Mouse (Mus musculus) liver, postnatal 0 days (tissue): Measurements from ENCODE around the gene Acad11. TPM values are rescaled to one million over a fixed set of nuclear protein-coding genes. Genes with fewer than 3 reads are reported as not detected.

Experiments
- ATAC-seq: fragments of 200-750 bp; cut with Nextera tagmentation; 2 replicates; pipeline ENCODE4 v1.8.0; 2017; ENCODE audit warnings: mild to moderate bottlenecking, moderate library complexity
- DNase-seq: peaks from one replicate; pipeline ENCODE4 v3.0.0-alpha.2; 2016
- H3K27ac ChIP-seq: fragments of 300-500 bp; sonication (generic); 2 replicates; pipeline ENCODE4 v1.5.1; 2014; ENCODE audit warnings: antibody characterized with exemption, moderate library complexity, mild to moderate bottlenecking, low read depth
- H3K27me3 ChIP-seq: fragments of 300-500 bp; sonication (generic); 2 replicates; pipeline ENCODE4 v1.6.1; 2014; ENCODE audit warnings: low read length, control low read depth, mixed read lengths; ENCODE audit not compliant: insufficient read depth
- H3K36me3 ChIP-seq: fragments of 300-500 bp; sonication (generic); replicated peaks from 2 replicates; pipeline ENCODE4 v1.6.1; 2014; ENCODE audit warnings: mild to moderate bottlenecking, control low read depth, low read length, moderate library complexity, mixed read lengths; ENCODE audit not compliant: insufficient read depth
- H3K4me1 ChIP-seq: fragments of 300-500 bp; sonication (generic); 2 replicates; pipeline ENCODE4 v1.6.1; 2014; ENCODE audit warnings: antibody characterized with exemption, mild to moderate bottlenecking, control low read depth; ENCODE audit not compliant: insufficient read depth
- H3K4me2 ChIP-seq: fragments of 300-500 bp; sonication (generic); 2 replicates; pipeline ENCODE4 v1.6.1; 2014; ENCODE audit warnings: low read depth, mild to moderate bottlenecking, low read length, moderate library complexity, mixed read lengths
- H3K4me3 ChIP-seq: fragments of 300-500 bp; sonication (generic); 2 replicates; pipeline ENCODE4 v1.5.1; 2014; ENCODE audit warnings: low read depth, low read length
- H3K9ac ChIP-seq: fragments of 300-500 bp; sonication (generic); replicated peaks from 2 replicates; pipeline ENCODE4 v1.6.1; 2014; ENCODE audit warnings: mild to moderate bottlenecking, moderate library complexity
- H3K9me3 ChIP-seq: fragments of 300-500 bp; sonication (generic); 2 replicates; pipeline ENCODE4 v1.6.1; 2016; ENCODE audit warnings: mild to moderate bottlenecking, control low read depth, low read length, mixed read lengths
- CTCF ChIP-seq: sonication (generic); IDR thresholded peaks from 2 replicates; pipeline ENCODE4 v1.5.1; 2016; ENCODE audit warnings: antibody characterized with exemption, low read depth
- EP300 ChIP-seq: IDR thresholded peaks from 2 replicates; pipeline ENCODE4 v1.6.1; 2016; ENCODE audit warnings: antibody characterized with exemption, low read depth, mild to moderate bottlenecking
- WGBS: fragments of 180-500 bp; shearing (Covaris S2); extraction: QIAGEN DNeasy Blood & Tissue Kit; methylation state at CpG from one replicate; pipeline ENCODE4 v1.1.7; 2014; ENCODE audit not compliant: insufficient replicate concordance; 5-methylcytosine and 5-hydroxymethylcytosine counted together
- polyA plus RNA-seq: library from polyadenylated mRNA; unstranded; fragments of >200 nt; fragmentation: Nextera tagmentation; extraction: Ambion mirVana; gene quantifications from 2 replicates; pipeline ENCODE4 v1.2.1, GENCODE M21; 2015

Acad11 gene
- polyA plus RNA-seq, 1 experiment from 2014 or later = 105 TPM

GRCm38 (mm10) chr9:104104986-104105385, 41.8 kb downstream of the Acad11 start:
- no peaks in the 10 kb centered on the region for H3K4me1 ChIP-seq
- H3K9me3 ChIP-seq = no peaks in the 10 kb centered on the region
- no peak overlapping the region for H3K4me3 ChIP-seq
- no peak for TF ChIP-seq CTCF
- TF ChIP-seq EP300 = no peak
- no peak overlapping the region for H3K4me2 ChIP-seq
- H3K36me3 ChIP-seq = peaks cover 3% of the 10 kb centered on the region
- ATAC-seq = no peak
- H3K27ac ChIP-seq = no peak overlapping the region
- 93% methylated on average over 2 of the region's 2 CpGs for WGBS
- no peak overlapping the region for H3K9ac ChIP-seq
- H3K27me3 ChIP-seq = no peaks in the 10 kb centered on the region
- DNase-seq = no peak

GRCm38 (mm10) chr9:104106930-104107329, 43.8 kb downstream of the Acad11 start:
- H3K36me3 ChIP-seq = peaks cover 6% of the 10 kb centered on the region
- no peak overlapping the region for H3K27ac ChIP-seq
- no peak overlapping the region for H3K4me2 ChIP-seq
- WGBS = 72% methylated on average over 9 of the region's 9 CpGs
- no peak for ATAC-seq
- no peak overlapping the region for H3K4me3 ChIP-seq
- H3K27me3 ChIP-seq = no peaks in the 10 kb centered on the region
- H3K9me3 ChIP-seq = peaks cover 4% of the 10 kb centered on the region; the same call in 1 of the 2 replicates
- no peak for DNase-seq
- no peak for TF ChIP-seq CTCF
- no peak for TF ChIP-seq EP300
- no peak overlapping the region for H3K9ac ChIP-seq
- H3K4me1 ChIP-seq = no peaks in the 10 kb centered on the region

DNA sequence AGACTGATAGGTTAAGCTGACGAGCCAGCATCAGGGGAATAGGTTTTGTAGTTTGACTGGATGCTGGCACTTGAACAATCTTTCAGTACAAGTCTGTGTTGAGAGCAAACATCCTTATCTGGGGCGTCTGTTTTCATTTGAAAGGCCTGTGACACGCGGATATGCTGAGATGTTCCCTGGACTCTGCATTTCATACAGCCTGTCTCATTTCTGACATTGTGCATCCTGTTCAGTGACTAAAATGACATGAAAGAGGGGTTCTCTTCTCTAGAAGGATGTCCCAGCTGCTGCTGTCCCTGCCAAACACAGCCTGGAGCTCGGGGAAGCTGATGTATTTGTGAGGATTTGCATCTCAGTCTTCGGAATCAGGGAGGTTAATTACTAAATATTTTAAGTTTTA, 44.3 kb downstream of the Acad11 start:
- Histone ChIP-seq H3K4me1 (no peaks in the 10 kb centered on the region), H3K36me3 (peaks cover 6% of the 10 kb centered on the region), H3K4me3 (no peak overlapping the region), H3K27ac (no peak overlapping the region), H3K27me3 (no peaks in the 10 kb centered on the region), H3K4me2 (no peak overlapping the region), H3K9ac (no peak overlapping the region), H3K9me3 (peaks cover 4% of the 10 kb centered on the region; the same call in 1 of the 2 replicates)
- no peak for TF ChIP-seq EP300
- no peak for TF ChIP-seq CTCF
- no peak for DNase-seq
- 52% methylated on average over 6 of the region's 6 CpGs for WGBS
- no peak for ATAC-seq

GRCm38 (mm10) chr9:104108571-104109143, 45.5 kb downstream of the Acad11 start:
- WGBS = 67% methylated on average over 2 of the region's 2 CpGs
- Histone ChIP-seq H3K27ac (no peak overlapping the region), H3K4me1 (no peaks in the 10 kb centered on the region), H3K36me3 (peaks cover 6% of the 10 kb centered on the region), H3K4me2 (no peak overlapping the region), H3K9me3 (peaks cover 4% of the 10 kb centered on the region; the same call in 1 of the 2 replicates), H3K9ac (no peak overlapping the region), H3K27me3 (no peaks in the 10 kb centered on the region), H3K4me3 (no peak overlapping the region)
- no peak for TF ChIP-seq CTCF
- no peak for TF ChIP-seq EP300
- no peak for DNase-seq
- no peak for ATAC-seq

DNA sequence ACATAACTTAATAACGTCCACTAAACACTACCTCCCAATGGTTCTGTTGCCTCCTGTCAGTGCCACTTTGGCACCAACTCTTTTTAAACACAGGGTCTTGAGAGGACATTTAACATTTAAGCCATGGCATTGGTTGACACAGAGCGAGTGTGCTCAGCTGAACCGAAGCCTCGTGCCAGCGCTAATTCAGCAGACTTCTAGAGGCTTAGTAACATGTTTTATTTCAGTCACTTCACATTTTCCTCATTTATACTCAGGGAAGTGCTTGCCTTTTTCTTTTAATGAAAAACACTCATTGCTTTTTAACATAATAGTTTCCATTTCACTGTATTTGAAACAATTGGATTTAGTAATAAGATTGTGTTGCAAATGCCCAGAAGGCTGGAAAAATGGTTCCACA, 46.0 kb downstream of the Acad11 start:
- no peak for DNase-seq
- 87% methylated on average over 5 of the region's 5 CpGs for WGBS
- Histone ChIP-seq H3K4me3 (no peak overlapping the region), H3K4me1 (no peaks in the 10 kb centered on the region), H3K36me3 (peaks cover 6% of the 10 kb centered on the region), H3K27ac (no peak overlapping the region), H3K27me3 (no peaks in the 10 kb centered on the region), H3K9me3 (peaks cover 4% of the 10 kb centered on the region; the same call in 1 of the 2 replicates), H3K4me2 (no peak overlapping the region), H3K9ac (no peak overlapping the region)
- ATAC-seq = no peak
- TF ChIP-seq EP300 (no peak), CTCF (no peak)

GRCm38 (mm10) chr9:104123101-104123500, 59.9 kb downstream of the Acad11 start:
- Histone ChIP-seq H3K4me2 (no peak overlapping the region), H3K9ac (no peak overlapping the region), H3K27me3 (no peaks in the 10 kb centered on the region), H3K36me3 (peaks cover 13% of the 10 kb centered on the region), H3K4me3 (no peak overlapping the region), H3K9me3 (no peaks in the 10 kb centered on the region), H3K27ac (no peak overlapping the region), H3K4me1 (no peaks in the 10 kb centered on the region)
- ATAC-seq (no peak), DNase-seq (no peak)
- 0 out of 2 replicates have a peak, but pooled peaks have one; percentile 8 for TF ChIP-seq CTCF
- no peak for TF ChIP-seq EP300
- WGBS = 40% methylated on average over 5 of the region's 5 CpGs
